Mouse (Mus musculus) forebrain, embryonic 15.5 days (tissue): Measurements from ENCODE around the gene Pgam2. TPM values are rescaled to one million over a fixed set of nuclear protein-coding genes. Genes with fewer than 3 reads are reported as not detected.
"Not testable (repeated sequence)": the region's sequence is repeated elsewhere in the genome, so short reads cannot be mapped to it uniquely, and the experiment has no call there.

Source experiments
- ATAC-seq: fragments of 200-750 bp; cut with Nextera tagmentation; replicated peaks from 2 replicates; pipeline ENCODE4 v1.8.0; 2017; ENCODE audit warnings: mild to moderate bottlenecking, moderate TSS enrichment, moderate library complexity
- H3K27ac ChIP-seq: fragments of 300-500 bp; sonication (generic); replicated peaks from 2 replicates; pipeline ENCODE4 v1.5.1; 2015; ENCODE audit warnings: mild to moderate bottlenecking, inconsistent platforms
- H3K27me3 ChIP-seq: fragments of 300-500 bp; sonication (generic); 2 replicates; pipeline ENCODE4 v1.6.1; 2015; ENCODE audit warnings: inconsistent platforms
- H3K36me3 ChIP-seq: fragments of 300-500 bp; sonication (generic); 2 replicates; pipeline ENCODE4 v1.6.1; 2015; ENCODE audit warnings: mild to moderate bottlenecking, inconsistent platforms
- H3K4me1 ChIP-seq: fragments of 300-500 bp; sonication (generic); 2 replicates; pipeline ENCODE4 v1.6.1; 2015; ENCODE audit warnings: inconsistent platforms
- H3K4me2 ChIP-seq: fragments of 300-500 bp; sonication (generic); replicated peaks from 2 replicates; pipeline ENCODE4 v1.6.1; 2015; ENCODE audit warnings: mild to moderate bottlenecking, inconsistent platforms
- H3K4me3 ChIP-seq: fragments of 300-500 bp; sonication (generic); 2 replicates; pipeline ENCODE4 v1.5.1; 2015; ENCODE audit warnings: mild to moderate bottlenecking, inconsistent platforms
- H3K9ac ChIP-seq: fragments of 300-500 bp; sonication (generic); replicated peaks from 2 replicates; pipeline ENCODE4 v1.6.1; 2015; ENCODE audit warnings: mild to moderate bottlenecking, inconsistent platforms
- H3K9me3 ChIP-seq: fragments of 300-500 bp; sonication (generic); 2 replicates; pipeline ENCODE4 v1.6.1; 2016; ENCODE audit warnings: inconsistent platforms
- WGBS: fragments of 180-500 bp; shearing (Covaris S2); methylation state at CpG from one replicate; pipeline ENCODE4 v1.1.7; 2015; ENCODE audit warnings: mixed read lengths; 5-methylcytosine and 5-hydroxymethylcytosine counted together
- polyA plus RNA-seq: library from polyadenylated mRNA; unstranded; fragments of >200 nt; fragmentation: Nextera tagmentation; extraction: Ambion mirVana; gene quantifications from 2 replicates; pipeline ENCODE4 v1.2.1, GENCODE M21; 2015

Gene Pgam2
- polyA plus RNA-seq, 1 experiment from 2014 or later: 1.9 TPM

DNA sequence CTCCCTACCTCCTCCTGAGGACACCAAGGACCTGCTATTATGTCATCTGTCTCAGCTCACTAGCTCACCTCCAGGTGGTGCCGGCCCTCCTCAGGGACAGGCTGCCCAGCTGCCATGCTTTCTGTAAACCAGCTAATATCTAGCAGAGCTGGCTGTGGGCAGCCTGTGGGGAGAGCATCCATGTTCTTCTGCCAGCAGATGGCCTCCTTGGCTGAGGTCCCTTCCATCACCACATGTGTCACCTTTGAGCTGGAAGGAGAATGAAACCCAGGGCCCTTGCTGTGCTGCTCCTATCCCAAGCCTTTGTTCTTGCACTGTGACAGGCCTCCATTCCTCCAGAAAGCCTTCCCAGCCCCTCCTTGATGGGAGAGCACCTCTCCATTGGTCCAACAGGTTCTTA is 32.6 kb upstream of the Pgam2 start:
- H3K27ac ChIP-seq: no peak overlapping the region
- WGBS: 56% methylated on average over 1 of the region's 1 CpGs
- H3K9me3 ChIP-seq: no peaks in the 10 kb centered on the region

GRCm38 (mm10) chr11:5835057-5835456 is 31.5 kb upstream of the Pgam2 start:
- no peak overlapping the region for H3K27ac ChIP-seq
- H3K4me3 ChIP-seq: no peak overlapping the region
- 86% methylated on average over 7 of the region's 7 CpGs for WGBS
- peaks cover 8% of the 10 kb centered on the region for H3K4me1 ChIP-seq
- H3K9ac ChIP-seq: no peak overlapping the region
- H3K9me3 ChIP-seq: no peaks in the 10 kb centered on the region
- H3K36me3 ChIP-seq: peaks cover 8% of the 10 kb centered on the region; the same call in 1 of the 2 replicates
- no peaks in the 10 kb centered on the region for H3K27me3 ChIP-seq
- H3K4me2 ChIP-seq: no peak overlapping the region
- ATAC-seq: no peak

More for the DNA sequence above, 32.6 kb upstream of the Pgam2 start:
- no peak for ATAC-seq
- Histone ChIP-seq H3K27me3 (no peaks in the 10 kb centered on the region), H3K4me1 (peaks cover 8% of the 10 kb centered on the region), H3K9ac (no peak overlapping the region), H3K36me3 (peaks cover 8% of the 10 kb centered on the region; the same call in 1 of the 2 replicates), H3K4me3 (no peak overlapping the region), H3K4me2 (no peak overlapping the region)

GRCm38 (mm10) chr11:5834506-5834905 is 31.0 kb upstream of the Pgam2 start:
- WGBS: 92% methylated on average over 9 of the region's 9 CpGs
- H3K9ac ChIP-seq: no peak overlapping the region
- ATAC-seq: no peak
- no peaks in the 10 kb centered on the region for H3K9me3 ChIP-seq
- H3K36me3 ChIP-seq: peaks cover 10% of the 10 kb centered on the region; the same call in 1 of the 2 replicates
- no peak overlapping the region for H3K27ac ChIP-seq
- H3K4me3 ChIP-seq: no peak overlapping the region
- H3K27me3 ChIP-seq: no peaks in the 10 kb centered on the region
- H3K4me2 ChIP-seq: no peak overlapping the region
- H3K4me1 ChIP-seq: peaks cover 8% of the 10 kb centered on the region

- H3K9ac ChIP-seq: no peak overlapping the region
- WGBS: 94% methylated on average over 12 of the region's 12 CpGs
- H3K27ac ChIP-seq: no peak overlapping the region
- no peak for ATAC-seq
- H3K4me1 ChIP-seq: no peaks in the 10 kb centered on the region
- peaks cover 17% of the 10 kb centered on the region; the same call in 1 of the 2 replicates for H3K36me3 ChIP-seq
- no peaks in the 10 kb centered on the region for H3K27me3 ChIP-seq
- H3K4me2 ChIP-seq: no peak overlapping the region
- no peaks in the 10 kb centered on the region for H3K9me3 ChIP-seq
- no peak overlapping the region for H3K4me3 ChIP-seq
Observed at GRCm38 (mm10) chr11:5829327-5829726, 25.8 kb upstream of the Pgam2 start.

DNA sequence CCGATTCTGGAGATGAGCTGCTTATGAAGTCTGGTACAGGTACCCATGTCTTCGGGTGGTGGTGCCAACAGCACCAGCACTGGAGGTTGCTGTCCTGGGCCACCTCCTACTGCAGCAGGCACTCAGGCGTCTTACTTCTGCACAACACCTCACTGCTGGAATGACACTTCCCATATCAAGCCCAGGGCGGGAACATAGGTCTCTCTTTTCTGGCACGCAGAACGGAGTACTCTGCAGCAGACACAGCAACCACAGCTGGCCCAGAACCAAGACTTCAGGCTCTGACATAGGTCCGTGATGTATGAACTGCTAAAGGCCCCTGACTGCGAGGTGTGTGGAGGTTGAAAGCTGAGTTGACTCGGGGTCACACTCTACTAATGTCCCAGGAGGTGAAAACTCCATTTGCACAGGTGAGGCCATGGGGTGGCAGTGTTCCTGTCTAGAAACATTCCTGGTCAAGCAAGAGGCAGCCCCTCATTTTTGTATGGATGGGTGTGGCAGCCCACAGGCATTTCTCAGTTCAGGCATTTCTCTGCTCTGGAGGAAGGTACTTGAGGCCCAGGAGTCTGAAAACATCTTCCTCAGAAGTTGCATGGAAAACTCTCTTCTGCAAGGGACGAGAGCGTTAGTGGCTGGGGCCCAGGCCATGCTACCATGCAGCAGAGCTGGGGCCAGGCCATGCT is 25.1 kb upstream of the Pgam2 start:
- Histone ChIP-seq H3K4me3 (no peak overlapping the region), H3K4me1 (no peaks in the 10 kb centered on the region), H3K36me3 (peaks cover 17% of the 10 kb centered on the region; the same call in 1 of the 2 replicates), H3K27me3 (no peaks in the 10 kb centered on the region), H3K27ac (no peak overlapping the region), H3K9ac (no peak overlapping the region), H3K4me2 (no peak overlapping the region), H3K9me3 (no peaks in the 10 kb centered on the region)
- ATAC-seq: no peak
- WGBS: 90% methylated on average over 11 of the region's 11 CpGs

DNA sequence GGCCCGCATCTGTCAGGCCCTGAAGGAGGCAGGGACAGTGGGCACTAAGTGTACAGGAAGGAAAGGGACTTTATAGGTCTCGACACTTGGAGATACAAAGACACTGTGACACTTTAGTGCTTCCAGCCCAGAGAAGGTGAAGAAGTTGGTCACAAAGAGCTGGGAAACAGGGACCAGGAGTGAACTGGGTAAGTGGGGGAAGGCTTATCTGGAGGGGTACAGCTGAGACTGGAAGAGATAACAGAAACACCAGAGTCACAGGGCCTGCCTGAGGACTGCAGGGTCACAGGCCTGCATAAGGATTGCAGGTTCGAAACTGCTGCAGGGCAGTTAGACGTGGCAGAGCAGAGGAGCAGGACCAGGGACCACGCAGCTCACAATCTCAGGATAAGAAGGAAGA is 24.4 kb upstream of the Pgam2 start:
- WGBS: 92% methylated on average over 5 of the region's 5 CpGs
- Histone ChIP-seq H3K27me3 (no peaks in the 10 kb centered on the region), H3K9me3 (no peaks in the 10 kb centered on the region), H3K9ac (no peak overlapping the region), H3K4me3 (no peak overlapping the region), H3K36me3 (peaks cover 17% of the 10 kb centered on the region; the same call in 1 of the 2 replicates), H3K27ac (no peak overlapping the region), H3K4me1 (no peaks in the 10 kb centered on the region), H3K4me2 (no peak overlapping the region)
- no peak for ATAC-seq

DNA sequence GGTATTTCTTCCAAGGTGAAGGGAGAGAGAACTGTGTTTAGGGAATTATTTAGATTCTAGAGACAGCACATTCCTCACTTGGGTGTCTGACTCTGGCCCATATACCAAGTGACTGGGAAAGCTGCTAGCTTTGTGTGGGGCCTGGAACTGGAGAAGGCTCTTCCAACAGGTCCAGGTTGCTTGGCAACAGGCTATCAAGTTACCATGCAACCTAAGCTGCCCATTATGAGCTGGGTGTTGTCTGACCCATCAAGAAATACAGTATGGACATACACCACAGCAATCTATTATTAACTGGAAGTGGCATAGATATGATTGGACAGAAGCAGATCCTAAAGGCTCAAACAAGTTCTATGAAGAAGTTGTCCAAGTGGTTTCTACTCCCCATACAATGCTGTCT is 21.9 kb upstream of the Pgam2 start:
- Histone ChIP-seq H3K4me1 (no peaks in the 10 kb centered on the region), H3K27ac (no peak overlapping the region), H3K27me3 (no peaks in the 10 kb centered on the region), H3K9me3 (no peaks in the 10 kb centered on the region), H3K4me2 (no peak overlapping the region), H3K4me3 (no peak overlapping the region), H3K9ac (no peak overlapping the region), H3K36me3 (peaks cover 8% of the 10 kb centered on the region; the same call in 1 of the 2 replicates)
- no peak for ATAC-seq

DNA sequence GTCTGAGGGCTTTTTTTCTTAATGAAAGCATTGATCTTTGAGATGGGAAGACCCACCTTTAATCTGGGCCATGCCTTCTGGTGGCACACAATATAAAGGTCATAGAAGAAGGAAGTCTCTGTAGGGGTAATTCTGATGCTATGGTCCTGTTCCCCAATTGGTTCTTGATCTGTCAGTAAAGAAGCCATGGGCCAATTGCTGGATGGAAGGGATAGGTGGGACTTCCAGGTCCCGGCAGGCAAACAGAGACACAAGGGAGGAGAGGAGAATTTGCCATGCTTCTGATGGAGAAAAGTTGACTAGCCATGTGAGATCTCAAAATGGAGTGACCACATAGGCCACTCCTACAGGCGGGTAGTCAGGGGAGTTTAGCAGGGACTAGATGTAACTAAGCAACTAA is 15.7 kb upstream of the Pgam2 start:
- H3K36me3 ChIP-seq: no peaks in the 10 kb centered on the region
- H3K27ac ChIP-seq: no peak overlapping the region

DNA sequence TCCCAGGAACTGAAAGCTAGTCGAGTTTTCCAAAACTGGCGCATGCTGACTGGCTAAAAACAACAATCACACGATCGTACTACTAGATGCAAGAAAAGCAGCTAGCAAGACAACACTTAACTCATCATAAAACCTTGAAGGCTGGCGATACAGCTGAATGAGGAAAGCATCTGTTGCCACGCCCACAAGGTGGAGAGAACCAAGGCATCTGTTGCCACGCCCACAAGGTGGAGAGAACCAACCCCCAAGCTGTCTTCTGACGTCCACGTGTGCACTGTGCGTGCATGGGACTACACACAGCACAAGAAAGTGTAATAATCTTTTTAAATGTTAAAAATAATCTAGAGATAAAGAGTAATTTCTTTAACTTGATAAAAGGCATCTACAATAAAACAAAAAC is 9.8 kb upstream of the Pgam2 start:
- Histone ChIP-seq H3K27me3 (no peaks in the 10 kb centered on the region), H3K4me2 (no peak overlapping the region), H3K4me1 (no peaks in the 10 kb centered on the region), H3K36me3 (no peaks in the 10 kb centered on the region), H3K27ac (no peak overlapping the region), H3K4me3 (no peak overlapping the region), H3K9ac (no peak overlapping the region), H3K9me3 (no peaks in the 10 kb centered on the region)
- 79% methylated on average over 10 of the region's 10 CpGs for WGBS
- ATAC-seq: no peak

More for the DNA sequence above, 15.7 kb upstream of the Pgam2 start:
- WGBS: 71% methylated on average over 2 of the region's 2 CpGs
- Histone ChIP-seq H3K9ac (no peak overlapping the region), H3K4me3 (no peak overlapping the region), H3K9me3 (no peaks in the 10 kb centered on the region), H3K27me3 (no peaks in the 10 kb centered on the region), H3K4me2 (no peak overlapping the region), H3K4me1 (no peaks in the 10 kb centered on the region)
- ATAC-seq: no peak

GRCm38 (mm10) chr11:5809487-5809886 is 6.0 kb upstream of the Pgam2 start:
- H3K36me3 ChIP-seq, H3K4me1 ChIP-seq, H3K4me2 ChIP-seq, H3K27ac ChIP-seq, H3K9ac ChIP-seq, H3K9me3 ChIP-seq, H3K27me3 ChIP-seq, ATAC-seq, H3K4me3 ChIP-seq: not testable (repeated sequence)
- WGBS: 95% methylated on average over 4 of the region's 4 CpGs

GRCm38 (mm10) chr11:5807956-5808355 is 4.4 kb upstream of the Pgam2 start:
- H3K4me1 ChIP-seq: no peaks in the 10 kb centered on the region
- no peaks in the 10 kb centered on the region for H3K9me3 ChIP-seq
- H3K36me3 ChIP-seq: no peaks in the 10 kb centered on the region
- no peak overlapping the region for H3K4me3 ChIP-seq
- H3K9ac ChIP-seq: no peak overlapping the region
- no peak overlapping the region for H3K27ac ChIP-seq
- WGBS: 85% methylated on average over 9 of the region's 9 CpGs
- H3K27me3 ChIP-seq: no peaks in the 10 kb centered on the region
- H3K4me2 ChIP-seq: no peak overlapping the region
- no peak for ATAC-seq

GRCm38 (mm10) chr11:5805711-5806110 is 2.2 kb upstream of the Pgam2 start:
- Histone ChIP-seq H3K4me3 (no peak overlapping the region), H3K9me3 (no peaks in the 10 kb centered on the region), H3K9ac (no peak overlapping the region), H3K36me3 (peaks cover 6% of the 10 kb centered on the region), H3K27me3 (no peaks in the 10 kb centered on the region), H3K4me1 (no peaks in the 10 kb centered on the region), H3K27ac (no peak overlapping the region), H3K4me2 (no peak overlapping the region)
- WGBS: 82% methylated on average over 3 of the region's 3 CpGs
- ATAC-seq: no peak

DNA sequence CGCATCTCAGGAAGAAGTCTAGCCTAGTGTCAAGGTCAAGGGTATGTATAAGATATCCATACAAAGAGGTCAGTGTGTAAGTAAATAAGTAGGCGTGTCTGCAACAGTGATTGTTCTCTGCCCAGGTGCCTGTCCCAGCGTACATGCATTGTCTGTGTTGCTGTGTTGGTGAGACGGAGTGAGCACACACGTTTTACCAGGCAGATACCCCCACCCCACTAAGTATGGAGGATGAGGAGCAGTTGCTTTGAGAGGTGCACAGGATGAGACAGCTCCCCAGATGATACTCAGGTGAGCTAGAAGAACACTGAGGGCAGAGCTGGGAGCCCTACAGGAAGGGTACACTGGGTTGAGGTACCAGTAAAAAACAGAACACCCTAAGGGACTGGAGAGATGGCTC is 641 bp upstream of the Pgam2 start:
- Histone ChIP-seq H3K9me3 (no peaks in the 10 kb centered on the region), H3K4me3 (no peak overlapping the region), H3K36me3 (peaks cover 21% of the 10 kb centered on the region), H3K27ac (no peak overlapping the region), H3K27me3 (no peaks in the 10 kb centered on the region), H3K9ac (no peak overlapping the region), H3K4me2 (no peak overlapping the region), H3K4me1 (no peaks in the 10 kb centered on the region)
- 80% methylated on average over 5 of the region's 5 CpGs for WGBS
- ATAC-seq: 0 out of 2 replicates have a peak, but pooled peaks have one; percentile 16
